Mouse (Mus musculus): ENCODE data around the gene Noc4l. TPM values are rescaled to one million over a fixed set of nuclear protein-coding genes. Genes with fewer than 3 reads are reported as not detected.

Gene Noc4l
- polyA plus RNA-seq, 1 experiment from 2014 or later: 47.8 TPM

GRCm38 (mm10) chr5:110619226-110619625, 34.0 kb downstream of the Noc4l start:
- no peak for ATAC-seq (ENCODE audit: insufficient number of reproducible peaks, insufficient read depth, low FRiP score, low read depth)
- H3K9ac ChIP-seq (replicated peaks; ENCODE audit: low read depth, low read length): no peak overlapping the region
- WGBS: 84% methylated on average over 6 of the region's 6 CpGs
- no peak overlapping the region for H3K4me2 ChIP-seq (replicated peaks; ENCODE audit: low read depth, low read length)
- no peaks in the 10 kb centered on the region for H3K4me1 ChIP-seq (ENCODE audit: control insufficient read depth, insufficient read depth, low read length)
- H3K27me3 ChIP-seq (ENCODE audit: control insufficient read depth, insufficient read depth, low read length): no peaks in the 10 kb centered on the region
- no peaks in the 10 kb centered on the region for H3K9me3 ChIP-seq (ENCODE audit: control insufficient read depth, low read depth, low read length)
- H3K27ac ChIP-seq (ENCODE audit: low read length): no peak overlapping the region
- H3K4me3 ChIP-seq (ENCODE audit: low read depth, low read length): no peak overlapping the region
- no peaks in the 10 kb centered on the region for H3K36me3 ChIP-seq (ENCODE audit: control insufficient read depth, insufficient read depth, low read length)

- Histone ChIP-seq H3K4me3 (ENCODE audit: low read depth, low read length) (no peak overlapping the region), H3K9ac (replicated peaks; ENCODE audit: low read depth, low read length) (no peak overlapping the region), H3K9me3 (ENCODE audit: control insufficient read depth, low read depth, low read length) (no peaks in the 10 kb centered on the region), H3K27me3 (ENCODE audit: control insufficient read depth, insufficient read depth, low read length) (no peaks in the 10 kb centered on the region), H3K36me3 (ENCODE audit: control insufficient read depth, insufficient read depth, low read length) (no peaks in the 10 kb centered on the region), H3K4me2 (replicated peaks; ENCODE audit: low read depth, low read length) (no peak overlapping the region), H3K4me1 (ENCODE audit: control insufficient read depth, insufficient read depth, low read length) (no peaks in the 10 kb centered on the region), H3K27ac (ENCODE audit: low read length) (no peak overlapping the region)
- 81% methylated on average over 5 of the region's 5 CpGs for WGBS
- no peak for ATAC-seq (ENCODE audit: insufficient number of reproducible peaks, insufficient read depth, low FRiP score, low read depth)
These were observed 41.6 kb downstream of the Noc4l start for GRCm38 (mm10) chr5:110611435-110612158.

- Histone ChIP-seq H3K27ac (ENCODE audit: low read length) (no peak overlapping the region), H3K4me1 (ENCODE audit: control insufficient read depth, insufficient read depth, low read length) (no peaks in the 10 kb centered on the region), H3K27me3 (ENCODE audit: control insufficient read depth, insufficient read depth, low read length) (no peaks in the 10 kb centered on the region), H3K9me3 (ENCODE audit: control insufficient read depth, low read depth, low read length) (no peaks in the 10 kb centered on the region), H3K4me3 (ENCODE audit: low read depth, low read length) (no peak overlapping the region), H3K9ac (replicated peaks; ENCODE audit: low read depth, low read length) (no peak overlapping the region), H3K36me3 (ENCODE audit: control insufficient read depth, insufficient read depth, low read length) (no peaks in the 10 kb centered on the region), H3K4me2 (replicated peaks; ENCODE audit: low read depth, low read length) (no peak overlapping the region)
- WGBS: 83% methylated on average over 7 of the region's 7 CpGs
- ATAC-seq (ENCODE audit: insufficient number of reproducible peaks, insufficient read depth, low FRiP score, low read depth): no peak
These were observed 42.7 kb downstream of the Noc4l start for GRCm38 (mm10) chr5:110610484-110610883.

DNA sequence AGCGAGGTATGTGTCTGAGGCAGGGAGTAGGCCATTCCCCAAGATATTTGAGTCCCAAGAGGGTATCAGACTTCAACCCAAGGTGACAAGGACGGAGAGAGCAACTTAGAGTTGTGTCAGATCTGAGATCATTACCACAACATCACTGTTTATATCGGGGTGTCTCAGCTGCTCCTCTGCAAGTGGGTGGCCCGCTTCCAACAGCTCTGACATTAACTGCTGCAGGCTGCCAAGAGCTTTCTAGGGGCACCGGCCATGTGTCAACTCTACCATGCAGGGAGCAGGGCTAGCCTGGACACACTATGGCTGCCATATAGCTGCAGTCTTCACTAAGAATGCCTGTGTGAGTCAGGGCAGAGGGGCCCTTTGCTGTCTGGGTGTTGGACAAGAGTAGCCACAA, 43.3 kb downstream of the Noc4l start:
- 75% methylated on average over 5 of the region's 5 CpGs for WGBS
- no peak for ATAC-seq (ENCODE audit: insufficient number of reproducible peaks, insufficient read depth, low FRiP score, low read depth)

DNA sequence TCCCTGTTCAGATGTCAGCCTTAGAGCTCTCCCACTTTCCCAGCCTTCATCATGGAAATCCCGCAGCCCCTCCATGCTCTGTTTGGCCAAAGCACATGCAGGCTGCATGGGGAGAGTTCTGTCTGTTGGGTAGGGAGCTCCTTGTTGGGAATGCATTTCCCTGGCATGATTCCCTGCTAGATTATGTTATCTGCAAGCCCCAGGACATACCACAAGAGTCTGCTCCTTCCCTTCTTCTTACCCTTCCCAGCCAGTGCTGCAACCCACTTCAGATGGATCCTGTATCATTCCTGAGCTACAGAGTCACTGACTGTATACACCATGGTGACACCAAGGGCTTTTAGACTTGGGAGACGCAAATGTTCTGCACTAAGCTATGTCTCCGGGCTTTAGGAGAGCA, 43.8 kb downstream of the Noc4l start:
- no peak overlapping the region for H3K9ac ChIP-seq (replicated peaks; ENCODE audit: low read depth, low read length)
- H3K36me3 ChIP-seq (ENCODE audit: control insufficient read depth, insufficient read depth, low read length): no peaks in the 10 kb centered on the region
- no peaks in the 10 kb centered on the region for H3K9me3 ChIP-seq (ENCODE audit: control insufficient read depth, low read depth, low read length)
- no peak overlapping the region for H3K4me2 ChIP-seq (replicated peaks; ENCODE audit: low read depth, low read length)
- WGBS: 73% methylated on average over 3 of the region's 3 CpGs
- H3K27me3 ChIP-seq (ENCODE audit: control insufficient read depth, insufficient read depth, low read length): no peaks in the 10 kb centered on the region
- H3K4me1 ChIP-seq (ENCODE audit: control insufficient read depth, insufficient read depth, low read length): no peaks in the 10 kb centered on the region
- H3K27ac ChIP-seq (ENCODE audit: low read length): no peak overlapping the region
- no peak overlapping the region for H3K4me3 ChIP-seq (ENCODE audit: low read depth, low read length)
- ATAC-seq (ENCODE audit: insufficient number of reproducible peaks, insufficient read depth, low FRiP score, low read depth): no peak

More for the DNA sequence above, 43.3 kb downstream of the Noc4l start:
- Histone ChIP-seq H3K9me3 (ENCODE audit: control insufficient read depth, low read depth, low read length) (no peaks in the 10 kb centered on the region), H3K4me3 (ENCODE audit: low read depth, low read length) (no peak overlapping the region), H3K27ac (ENCODE audit: low read length) (no peak overlapping the region), H3K4me1 (ENCODE audit: control insufficient read depth, insufficient read depth, low read length) (no peaks in the 10 kb centered on the region), H3K9ac (replicated peaks; ENCODE audit: low read depth, low read length) (no peak overlapping the region), H3K27me3 (ENCODE audit: control insufficient read depth, insufficient read depth, low read length) (no peaks in the 10 kb centered on the region), H3K4me2 (replicated peaks; ENCODE audit: low read depth, low read length) (no peak overlapping the region), H3K36me3 (ENCODE audit: control insufficient read depth, insufficient read depth, low read length) (no peaks in the 10 kb centered on the region)

- WGBS: 63% methylated on average over 8 of the region's 8 CpGs
- Histone ChIP-seq H3K4me3 (ENCODE audit: low read depth, low read length) (no peak overlapping the region), H3K9ac (replicated peaks; ENCODE audit: low read depth, low read length) (no peak overlapping the region), H3K4me1 (ENCODE audit: control insufficient read depth, insufficient read depth, low read length) (no peaks in the 10 kb centered on the region), H3K27me3 (ENCODE audit: control insufficient read depth, insufficient read depth, low read length) (no peaks in the 10 kb centered on the region), H3K27ac (ENCODE audit: low read length) (no peak overlapping the region), H3K36me3 (ENCODE audit: control insufficient read depth, insufficient read depth, low read length) (no peaks in the 10 kb centered on the region), H3K4me2 (replicated peaks; ENCODE audit: low read depth, low read length) (no peak overlapping the region), H3K9me3 (ENCODE audit: control insufficient read depth, low read depth, low read length) (no peaks in the 10 kb centered on the region)
- ATAC-seq (ENCODE audit: insufficient number of reproducible peaks, insufficient read depth, low FRiP score, low read depth): no peak
These were observed 44.3 kb downstream of the Noc4l start for GRCm38 (mm10) chr5:110608941-110609340.

DNA sequence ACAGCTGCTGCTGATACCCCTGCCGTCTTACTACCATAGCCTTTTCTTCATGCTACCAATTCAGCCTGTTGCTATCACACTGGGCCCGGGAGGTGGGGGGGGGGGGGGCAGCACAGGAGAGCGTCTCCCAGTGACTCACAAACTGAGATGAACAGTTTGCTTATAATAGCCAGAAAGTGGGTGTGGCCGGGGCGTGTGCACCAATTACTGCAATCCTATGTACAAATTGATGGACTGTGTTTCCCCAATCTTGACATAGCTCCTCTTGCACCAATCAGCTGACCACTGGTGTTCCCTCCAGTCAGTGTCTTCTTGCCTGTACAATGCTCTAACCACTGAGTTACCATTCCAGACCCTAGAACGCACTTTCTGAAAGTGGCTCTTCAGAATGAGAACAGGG, 44.9 kb downstream of the Noc4l start:
- WGBS: 62% methylated on average over 6 of the region's 6 CpGs

DNA sequence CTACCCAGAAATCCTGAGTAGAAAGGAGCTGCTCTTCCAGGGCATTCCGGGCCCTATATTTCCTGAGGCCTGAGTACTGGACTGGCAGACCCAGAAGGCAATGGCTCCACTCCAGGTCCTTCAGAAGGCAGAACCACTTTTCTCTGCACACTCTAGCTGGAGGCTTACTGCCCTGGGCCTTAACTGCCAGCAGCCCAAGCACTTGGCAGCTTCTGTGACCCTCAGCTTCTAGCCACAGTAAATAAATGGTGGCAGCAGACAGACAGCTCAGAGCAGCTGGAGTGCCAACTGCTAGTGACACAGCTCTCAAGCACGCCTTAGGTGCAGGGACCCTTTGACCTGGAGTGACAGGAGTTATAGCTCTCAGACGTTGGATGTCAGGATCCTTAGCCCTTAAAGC, 45.5 kb downstream of the Noc4l start:
- H3K9ac ChIP-seq (replicated peaks; ENCODE audit: low read depth, low read length): no peak overlapping the region
- H3K27ac ChIP-seq (ENCODE audit: low read length): no peak overlapping the region
- H3K27me3 ChIP-seq (ENCODE audit: control insufficient read depth, insufficient read depth, low read length): no peaks in the 10 kb centered on the region
- H3K9me3 ChIP-seq (ENCODE audit: control insufficient read depth, low read depth, low read length): no peaks in the 10 kb centered on the region
- H3K36me3 ChIP-seq (ENCODE audit: control insufficient read depth, insufficient read depth, low read length): no peaks in the 10 kb centered on the region
- no peak overlapping the region for H3K4me2 ChIP-seq (replicated peaks; ENCODE audit: low read depth, low read length)
- 50% methylated on average over 3 of the region's 3 CpGs for WGBS
- no peak overlapping the region for H3K4me3 ChIP-seq (ENCODE audit: low read depth, low read length)
- H3K4me1 ChIP-seq (ENCODE audit: control insufficient read depth, insufficient read depth, low read length): no peaks in the 10 kb centered on the region
- no peak for ATAC-seq (ENCODE audit: insufficient number of reproducible peaks, insufficient read depth, low FRiP score, low read depth)

More for the DNA sequence above, 44.9 kb downstream of the Noc4l start:
- Histone ChIP-seq H3K27ac (ENCODE audit: low read length) (no peak overlapping the region), H3K9ac (replicated peaks; ENCODE audit: low read depth, low read length) (no peak overlapping the region), H3K36me3 (ENCODE audit: control insufficient read depth, insufficient read depth, low read length) (no peaks in the 10 kb centered on the region), H3K4me1 (ENCODE audit: control insufficient read depth, insufficient read depth, low read length) (no peaks in the 10 kb centered on the region), H3K27me3 (ENCODE audit: control insufficient read depth, insufficient read depth, low read length) (no peaks in the 10 kb centered on the region), H3K4me3 (ENCODE audit: low read depth, low read length) (no peak overlapping the region), H3K9me3 (ENCODE audit: control insufficient read depth, low read depth, low read length) (no peaks in the 10 kb centered on the region), H3K4me2 (replicated peaks; ENCODE audit: low read depth, low read length) (no peak overlapping the region)
- ATAC-seq (ENCODE audit: insufficient number of reproducible peaks, insufficient read depth, low FRiP score, low read depth): no peak

Measured in stomach, embryonic 14.5 days (tissue).